Mouse (Mus musculus): Measurements from ENCODE around the gene Ccdc3.

DNA sequence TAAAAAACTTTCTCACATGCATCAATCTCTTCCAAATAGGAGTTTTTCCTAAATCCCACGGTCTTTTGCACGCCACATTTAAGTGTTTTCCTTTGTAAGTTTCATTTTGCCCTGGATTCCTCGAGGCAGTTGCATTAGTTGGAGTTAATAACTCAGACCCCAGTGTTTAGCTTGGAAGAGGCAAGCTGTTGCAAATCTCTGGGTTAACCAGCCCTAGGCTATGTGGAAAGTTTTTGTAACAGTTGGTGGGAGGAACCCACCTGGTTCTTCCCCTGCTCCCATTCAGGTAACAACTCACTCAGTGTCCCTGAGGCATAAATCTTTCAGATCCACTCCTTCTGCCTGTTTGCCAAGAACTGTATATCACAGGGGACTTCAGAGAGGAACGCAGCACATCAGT, 101.9 kb downstream of the Ccdc3 start:
- TF ChIP-seq GATA1 (IDR thresholded peaks at IDR 0.05; ENCODE audit: borderline replicate concordance, low read length) (no peak), FLI1 (IDR thresholded peaks at IDR 0.05; ENCODE audit: low read length) (no peak)
